Mouse (Mus musculus) midbrain, embryonic 15.5 days (tissue): Measurements from ENCODE around the gene Syt9. TPM values are rescaled to one million over a fixed set of nuclear protein-coding genes. Genes with fewer than 3 reads are reported as not detected.

Source experiments
- ATAC-seq: fragments of 200-750 bp; cut with Nextera tagmentation; replicated peaks from 2 replicates; pipeline ENCODE4 v1.8.0; 2017; ENCODE audit warnings: moderate TSS enrichment
- H3K27ac ChIP-seq: fragments of 300-500 bp; sonication (generic); 2 replicates; pipeline ENCODE4 v1.5.1; 2015; ENCODE audit warnings: mild to moderate bottlenecking, inconsistent platforms
- H3K27me3 ChIP-seq: fragments of 300-500 bp; sonication (generic); replicated peaks from 2 replicates; pipeline ENCODE4 v1.6.1; 2015; ENCODE audit warnings: inconsistent platforms
- H3K36me3 ChIP-seq: fragments of 300-500 bp; sonication (generic); replicated peaks from 2 replicates; pipeline ENCODE4 v1.6.1; 2015; ENCODE audit warnings: inconsistent platforms
- H3K4me1 ChIP-seq: fragments of 300-500 bp; sonication (generic); 2 replicates; pipeline ENCODE4 v1.6.1; 2015; ENCODE audit warnings: inconsistent platforms
- H3K4me2 ChIP-seq: fragments of 300-500 bp; sonication (generic); 2 replicates; pipeline ENCODE4 v1.6.1; 2015; ENCODE audit warnings: inconsistent platforms, mild to moderate bottlenecking, moderate library complexity
- H3K4me3 ChIP-seq: fragments of 300-500 bp; sonication (generic); 2 replicates; pipeline ENCODE4 v1.5.1; 2015; ENCODE audit warnings: mild to moderate bottlenecking, inconsistent platforms
- H3K9ac ChIP-seq: fragments of 300-500 bp; sonication (generic); 2 replicates; pipeline ENCODE4 v1.6.1; 2015; ENCODE audit warnings: mild to moderate bottlenecking, inconsistent platforms
- H3K9me3 ChIP-seq: fragments of 300-500 bp; sonication (generic); 2 replicates; pipeline ENCODE4 v1.6.1; 2016; ENCODE audit warnings: inconsistent platforms
- WGBS: fragments of 180-500 bp; shearing (Covaris S2); methylation state at CpG from one replicate; pipeline ENCODE4 v1.1.7; 2015; ENCODE audit warnings: mixed read lengths; 5-methylcytosine and 5-hydroxymethylcytosine counted together
- polyA plus RNA-seq: library from polyadenylated mRNA; unstranded; fragments of >200 nt; fragmentation: Nextera tagmentation; extraction: Ambion mirVana; gene quantifications from 2 replicates; pipeline ENCODE4 v1.2.1, GENCODE M21; 2015

Gene Syt9
- 10.0 and 12.1 TPM in 2 replicates for polyA plus RNA-seq

GRCm38 (mm10) chr7:107370232-107371125 is at the start of gene Syt9:
Syt9 (plus strand) TSS chr7:107370728.
- Histone ChIP-seq H3K36me3 (no peaks in the 10 kb centered on the region), H3K27ac (peak within 1 kb of the TSS; percentile 57), H3K4me1 (peaks cover 20% of the 10 kb centered on the region; the same call in 1 of the 2 replicates), H3K4me2 (peak within 1 kb of the TSS; percentile 72), H3K27me3 (peaks cover 17% of the 10 kb centered on the region; the same call in 1 of the 2 replicates), H3K9ac (peak within 1 kb of the TSS; percentile 44), H3K9me3 (no peaks in the 10 kb centered on the region), H3K4me3 (peak within 1 kb of the TSS; percentile 53)
- ATAC-seq: peak; percentile 94
- WGBS: under 1% methylated on average over 73 of the region's 102 CpGs

GRCm38 (mm10) chr7:107339013-107339412 is 31.5 kb upstream of the Syt9 start:
- ATAC-seq: no peak
- no peaks in the 10 kb centered on the region for H3K36me3 ChIP-seq
- no peaks in the 10 kb centered on the region for H3K27me3 ChIP-seq
- no peaks in the 10 kb centered on the region for H3K9me3 ChIP-seq
- no peak overlapping the region for H3K9ac ChIP-seq
- H3K27ac ChIP-seq: no peak overlapping the region
- WGBS: 85% methylated on average over 5 of the region's 5 CpGs
- H3K4me3 ChIP-seq: no peak overlapping the region
- no peak overlapping the region for H3K4me2 ChIP-seq
- no peaks in the 10 kb centered on the region for H3K4me1 ChIP-seq

- Histone ChIP-seq H3K9ac (no peak overlapping the region), H3K9me3 (no peaks in the 10 kb centered on the region), H3K4me1 (no peaks in the 10 kb centered on the region), H3K27ac (no peak overlapping the region), H3K4me2 (no peak overlapping the region), H3K4me3 (no peak overlapping the region), H3K27me3 (no peaks in the 10 kb centered on the region), H3K36me3 (no peaks in the 10 kb centered on the region)
- WGBS: 56% methylated on average over 3 of the region's 3 CpGs
- ATAC-seq: no peak
Observed at GRCm38 (mm10) chr7:107339560-107340057, 30.9 kb upstream of the Syt9 start.

- H3K4me3 ChIP-seq: no peak overlapping the region
- H3K9me3 ChIP-seq: no peaks in the 10 kb centered on the region
- ATAC-seq: no peak
- no peak overlapping the region for H3K9ac ChIP-seq
- no peaks in the 10 kb centered on the region for H3K27me3 ChIP-seq
- H3K4me1 ChIP-seq: no peaks in the 10 kb centered on the region
- no peak overlapping the region for H3K27ac ChIP-seq
- WGBS: 69% methylated on average over 1 of the region's 1 CpGs
- no peak overlapping the region for H3K4me2 ChIP-seq
- H3K36me3 ChIP-seq: no peaks in the 10 kb centered on the region
Observed at GRCm38 (mm10) chr7:107340221-107340620, 30.3 kb upstream of the Syt9 start.

GRCm38 (mm10) chr7:107341519-107342190 is 28.9 kb upstream of the Syt9 start:
- Histone ChIP-seq H3K4me1 (no peaks in the 10 kb centered on the region), H3K9ac (no peak overlapping the region), H3K27me3 (no peaks in the 10 kb centered on the region), H3K4me2 (no peak overlapping the region), H3K36me3 (no peaks in the 10 kb centered on the region), H3K27ac (no peak overlapping the region), H3K9me3 (no peaks in the 10 kb centered on the region), H3K4me3 (no peak overlapping the region)
- no peak for ATAC-seq
- WGBS: 55% methylated on average over 8 of the region's 8 CpGs

DNA sequence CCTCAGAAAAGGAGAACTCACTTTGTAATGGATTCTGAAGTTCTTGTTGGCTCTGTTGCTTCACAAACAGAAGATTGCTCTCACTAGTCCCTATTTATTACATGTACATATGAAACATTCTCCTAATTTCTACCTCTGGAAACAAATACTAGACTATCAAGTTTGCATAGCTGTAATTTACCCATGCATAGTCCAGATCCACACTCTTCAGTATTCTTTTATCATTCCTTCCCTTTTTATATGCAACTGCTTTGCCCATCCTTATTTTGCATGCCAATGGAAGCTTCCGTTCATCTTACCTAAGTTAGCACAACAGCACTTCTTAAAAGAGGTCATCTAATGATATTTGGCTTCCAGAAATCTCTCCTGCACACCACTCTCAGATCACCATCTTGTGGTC is 21.3 kb upstream of the Syt9 start:
- Histone ChIP-seq H3K9ac (no peak overlapping the region), H3K4me2 (no peak overlapping the region), H3K4me1 (no peaks in the 10 kb centered on the region), H3K4me3 (no peak overlapping the region), H3K27me3 (no peaks in the 10 kb centered on the region), H3K36me3 (no peaks in the 10 kb centered on the region), H3K9me3 (no peaks in the 10 kb centered on the region), H3K27ac (no peak overlapping the region)
- no peak for ATAC-seq
- WGBS: 72% methylated on average over 1 of the region's 1 CpGs

- WGBS: 88% methylated on average over 3 of the region's 3 CpGs
- Histone ChIP-seq H3K27me3 (no peaks in the 10 kb centered on the region), H3K9me3 (no peaks in the 10 kb centered on the region), H3K4me3 (no peak overlapping the region), H3K36me3 (no peaks in the 10 kb centered on the region), H3K4me2 (no peak overlapping the region), H3K9ac (no peak overlapping the region), H3K4me1 (no peaks in the 10 kb centered on the region), H3K27ac (no peak overlapping the region)
- no peak for ATAC-seq
Observed at GRCm38 (mm10) chr7:107362153-107362552, 8.4 kb upstream of the Syt9 start.

DNA sequence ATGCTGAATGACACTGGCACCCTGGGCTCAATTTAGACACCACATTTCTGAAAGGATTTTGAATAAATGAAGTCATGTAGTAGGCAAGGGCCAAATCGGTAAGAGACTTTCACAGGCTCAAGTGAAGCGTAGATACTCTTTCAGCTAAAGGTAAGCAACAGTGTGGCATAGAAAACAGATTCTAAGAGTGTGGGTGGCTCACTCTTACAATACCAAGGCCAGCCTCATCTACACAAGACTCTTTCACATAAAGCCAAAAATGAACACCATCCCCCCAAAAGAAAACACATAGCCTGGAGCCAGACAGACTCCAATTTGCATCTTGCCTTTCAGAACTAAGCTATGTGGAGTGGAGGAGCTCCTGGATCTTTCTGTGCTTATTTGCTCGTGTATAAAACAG is 7.9 kb upstream of the Syt9 start:
- no peak for ATAC-seq
- Histone ChIP-seq H3K36me3 (no peaks in the 10 kb centered on the region), H3K4me2 (no peak overlapping the region), H3K4me1 (no peaks in the 10 kb centered on the region), H3K4me3 (no peak overlapping the region), H3K27ac (no peak overlapping the region), H3K9me3 (no peaks in the 10 kb centered on the region), H3K9ac (no peak overlapping the region), H3K27me3 (no peaks in the 10 kb centered on the region)
- 83% methylated on average over 3 of the region's 3 CpGs for WGBS

GRCm38 (mm10) chr7:107371126-107371920 is 795 bp downstream of the Syt9 start:
- Histone ChIP-seq H3K4me3 (peak overlapping the region; percentile 53), H3K4me2 (peak overlapping the region; percentile 72), H3K9ac (peak overlapping the region; percentile 44), H3K9me3 (no peaks in the 10 kb centered on the region), H3K36me3 (no peaks in the 10 kb centered on the region), H3K27ac (peak overlapping the region; percentile 57; the same call in 1 of the 2 replicates), H3K27me3 (peaks cover 17% of the 10 kb centered on the region; the same call in 1 of the 2 replicates), H3K4me1 (peaks cover 20% of the 10 kb centered on the region; the same call in 1 of the 2 replicates)
- WGBS: 3% methylated on average over 45 of the region's 45 CpGs
- ATAC-seq: peak; percentile 1

GRCm38 (mm10) chr7:107380562-107380961 is 10.0 kb downstream of the Syt9 start:
- H3K27ac ChIP-seq: no peak overlapping the region
- no peak overlapping the region for H3K4me2 ChIP-seq
- ATAC-seq: no peak
- no peaks in the 10 kb centered on the region for H3K27me3 ChIP-seq
- no peaks in the 10 kb centered on the region for H3K9me3 ChIP-seq
- H3K9ac ChIP-seq: no peak overlapping the region
- no peaks in the 10 kb centered on the region for H3K36me3 ChIP-seq
- WGBS: 83% methylated on average over 5 of the region's 5 CpGs
- no peaks in the 10 kb centered on the region for H3K4me1 ChIP-seq
- H3K4me3 ChIP-seq: no peak overlapping the region

DNA sequence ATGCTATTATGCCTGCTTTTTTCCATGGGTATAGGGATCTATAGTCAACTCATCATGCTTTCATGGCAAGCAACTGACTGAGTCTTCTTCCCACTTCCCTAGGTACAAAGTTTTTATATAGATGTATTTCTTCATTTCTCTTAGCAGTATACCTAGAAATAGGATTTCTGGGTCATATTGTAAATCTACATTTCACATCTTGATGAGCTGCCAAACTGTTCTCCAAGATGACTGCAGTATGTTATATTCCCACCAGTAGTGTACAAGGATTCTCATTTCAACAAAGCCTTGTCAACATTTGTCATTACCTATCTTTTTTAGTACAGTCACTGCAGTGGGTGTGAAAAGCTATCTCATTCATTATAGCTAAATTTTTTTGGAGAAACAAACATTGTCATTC is 19.1 kb downstream of the Syt9 start:
- H3K4me2 ChIP-seq: no peak overlapping the region
- no peaks in the 10 kb centered on the region for H3K36me3 ChIP-seq
- no peak overlapping the region for H3K27ac ChIP-seq
- no peak overlapping the region for H3K4me3 ChIP-seq
- ATAC-seq: no peak
- H3K27me3 ChIP-seq: no peaks in the 10 kb centered on the region
- no peaks in the 10 kb centered on the region for H3K4me1 ChIP-seq
- no peak overlapping the region for H3K9ac ChIP-seq
- no peaks in the 10 kb centered on the region for H3K9me3 ChIP-seq

- 74% methylated on average over 2 of the region's 2 CpGs for WGBS
Observed at GRCm38 (mm10) chr7:107392749-107393148, 22.2 kb downstream of the Syt9 start.

More at GRCm38 (mm10) chr7:107392749-107393148, 22.2 kb downstream of the Syt9 start:
- no peak overlapping the region for H3K4me3 ChIP-seq
- H3K27ac ChIP-seq: no peak overlapping the region
- H3K27me3 ChIP-seq: no peaks in the 10 kb centered on the region
- no peaks in the 10 kb centered on the region for H3K4me1 ChIP-seq
- no peak overlapping the region for H3K9ac ChIP-seq
- no peaks in the 10 kb centered on the region for H3K9me3 ChIP-seq
- H3K4me2 ChIP-seq: no peak overlapping the region
- H3K36me3 ChIP-seq: no peaks in the 10 kb centered on the region
- ATAC-seq: no peak
